Mouse (Mus musculus) 3134 (cell line): Measurements from ENCODE around the gene Ccdc148.

ENCODE experiments used
- DNase-seq: peaks from one replicate; pipeline ENCODE4 v3.0.0-alpha.2; 2011; ENCODE audit warnings: low spot score; ENCODE audit not compliant: insufficient read length; ENCODE audit errors: extremely low read depth

The Ccdc148 gene

DNA sequence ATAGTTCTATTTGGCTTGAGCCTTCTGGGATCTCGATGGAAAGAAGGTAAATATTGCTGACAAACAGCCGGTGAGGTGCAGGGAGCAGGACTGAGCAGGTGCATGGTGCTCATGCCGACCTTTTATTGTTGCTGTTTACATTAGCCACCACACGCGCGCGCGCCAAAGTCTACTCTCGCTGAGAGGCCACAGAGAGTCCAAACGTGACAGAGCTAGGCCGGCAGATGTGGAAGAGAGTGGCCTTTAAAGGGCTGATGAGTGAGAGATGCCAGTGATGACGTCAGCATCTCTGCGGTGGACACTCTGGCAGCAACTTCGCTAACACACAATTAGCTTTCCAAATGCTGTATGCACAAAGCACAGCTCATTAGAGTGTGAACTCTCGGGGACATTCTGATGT, 366.0 kb downstream of the Ccdc148 start:
- no peak for DNase-seq

DNA sequence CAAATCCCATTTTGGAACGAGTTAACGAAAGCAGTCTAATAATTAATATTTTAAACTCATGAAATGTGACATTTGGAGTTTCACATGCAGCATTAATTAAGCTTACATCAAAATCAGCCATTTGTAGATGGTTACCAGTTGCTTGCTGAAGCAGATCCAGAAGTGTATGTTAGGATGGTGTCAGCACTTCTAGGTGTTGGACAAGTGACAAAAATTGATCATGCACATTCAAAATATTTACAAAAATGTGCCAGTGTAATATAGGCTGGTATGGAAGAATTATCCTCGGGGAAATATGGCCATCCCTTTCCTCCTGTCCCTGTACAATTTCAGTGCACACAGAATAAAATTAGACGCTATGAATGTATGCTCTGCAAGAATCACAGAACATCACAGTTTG, 370.1 kb downstream of the Ccdc148 start:
- DNase-seq = no peak

DNA sequence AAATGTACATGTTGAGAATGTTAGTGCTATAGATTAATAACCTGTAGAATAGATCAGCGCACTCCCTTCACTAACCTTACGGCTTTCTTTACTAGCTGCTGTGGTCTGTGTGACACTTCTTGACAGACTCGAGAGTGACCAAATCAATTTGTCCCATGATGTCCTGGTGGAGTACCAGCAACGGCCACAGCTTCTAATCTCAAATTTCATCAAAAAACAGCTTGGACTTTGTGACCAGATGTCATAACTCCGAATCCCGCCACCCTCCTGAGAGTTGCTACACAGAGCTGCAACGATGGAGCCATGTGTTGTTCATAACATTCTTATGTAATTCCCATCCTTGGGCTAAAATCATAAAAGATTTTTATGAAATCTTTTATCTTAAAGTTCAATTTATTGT, 370.5 kb downstream of the Ccdc148 start:
- DNase-seq = no peak

DNA sequence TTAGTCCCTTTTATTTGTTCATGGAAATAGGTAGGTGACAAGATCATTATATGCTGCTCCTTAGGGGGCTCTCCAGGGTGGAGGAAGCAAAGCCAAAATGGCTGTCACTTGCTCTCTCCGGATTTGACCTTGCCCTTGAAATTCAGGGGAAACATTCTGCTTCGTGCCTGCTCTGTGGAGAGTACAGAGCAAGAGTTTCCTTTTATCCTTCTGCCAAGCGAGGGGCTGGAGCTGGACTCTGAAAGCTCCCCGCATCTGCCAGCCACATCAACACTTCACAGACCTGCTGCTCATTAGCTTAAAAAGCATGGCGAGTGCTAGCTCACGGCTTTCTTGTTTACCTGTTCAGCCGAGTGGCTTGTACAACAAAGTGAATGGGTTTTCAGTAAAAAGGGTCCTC, 373.1 kb downstream of the Ccdc148 start:
- no peak for DNase-seq

DNA sequence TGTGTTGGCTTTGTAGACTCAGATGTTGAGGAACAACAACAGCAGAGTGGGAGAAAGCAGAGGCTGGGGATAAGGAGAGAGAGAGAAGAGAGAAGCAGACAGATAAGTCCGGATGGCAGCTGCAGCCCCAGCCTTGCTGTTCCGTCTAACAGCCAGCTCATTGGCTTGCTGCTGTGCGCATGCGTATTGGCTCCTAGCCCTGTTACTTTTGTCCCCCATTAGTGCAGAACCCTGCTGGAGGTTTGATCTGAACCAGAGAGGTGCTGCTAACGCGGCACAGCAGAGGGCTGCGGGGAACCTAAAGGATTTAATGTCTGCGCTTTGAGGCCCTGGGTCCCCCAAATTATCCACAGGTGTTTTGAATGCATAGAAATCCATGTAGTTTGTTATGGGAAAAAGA, 373.8 kb downstream of the Ccdc148 start:
- no peak for DNase-seq

DNA sequence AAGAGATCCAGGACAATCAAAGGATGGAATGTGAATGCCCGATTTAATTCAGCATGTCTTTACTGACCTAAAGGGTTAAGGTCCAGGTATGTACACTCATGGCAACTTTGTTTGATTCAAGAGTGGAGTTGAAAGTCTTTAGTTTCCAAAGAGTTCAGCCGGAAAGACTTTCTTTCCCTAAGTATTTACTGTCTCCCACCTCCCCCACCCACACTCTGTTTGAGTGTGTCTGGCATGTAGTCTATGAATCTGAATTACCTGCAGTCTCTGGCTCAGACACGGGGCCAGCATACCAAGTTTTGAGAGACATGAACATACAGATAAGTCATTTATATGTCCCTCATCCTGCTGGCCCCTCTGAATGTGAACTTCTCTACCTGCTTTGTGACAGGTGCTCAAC, 374.3 kb downstream of the Ccdc148 start:
- no peak for DNase-seq

DNA sequence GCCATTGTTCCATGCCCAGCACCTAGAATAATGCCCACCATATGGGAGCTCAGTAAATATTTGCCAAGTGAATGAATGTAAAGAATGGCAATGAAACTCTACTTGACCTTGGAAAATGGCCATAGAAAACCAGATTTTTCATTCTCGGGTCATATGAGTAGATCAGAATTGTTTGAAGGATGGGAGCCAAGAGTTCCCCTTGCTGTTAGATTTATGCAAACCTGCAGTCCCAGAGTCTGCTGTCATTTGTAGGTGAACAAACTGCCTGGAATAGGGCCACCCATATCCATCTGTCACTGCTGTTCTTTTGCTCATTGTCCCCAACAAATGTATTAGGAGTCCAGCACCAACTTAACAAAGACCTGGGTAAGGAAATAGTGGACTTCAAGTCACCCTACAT, 377.0 kb downstream of the Ccdc148 start:
- no peak for DNase-seq

DNA sequence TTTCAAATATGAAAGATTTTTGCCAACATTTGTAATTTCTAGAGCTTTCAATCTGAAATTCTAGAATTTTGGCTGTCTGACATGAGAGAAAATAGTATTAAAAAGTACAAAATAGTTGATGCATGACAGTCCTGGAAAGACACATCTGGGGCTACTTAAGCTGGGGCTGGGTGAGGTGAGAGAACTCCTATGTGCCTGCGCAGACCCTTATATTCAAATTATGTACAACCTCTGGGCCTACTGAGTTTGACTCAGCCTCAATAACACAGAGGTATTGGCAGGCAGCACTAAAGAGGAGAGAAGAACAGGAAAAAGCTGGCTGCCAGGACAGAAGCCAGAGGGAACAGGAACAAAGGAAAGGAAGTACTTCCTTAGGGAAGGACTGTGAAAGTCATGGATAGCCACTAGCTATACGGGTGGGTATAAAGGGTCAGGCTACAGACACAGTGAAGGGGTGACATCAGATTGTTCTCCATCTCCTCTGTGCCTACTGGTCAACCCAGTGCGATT, 381.4 kb downstream of the Ccdc148 start:
- DNase-seq = no peak

DNA sequence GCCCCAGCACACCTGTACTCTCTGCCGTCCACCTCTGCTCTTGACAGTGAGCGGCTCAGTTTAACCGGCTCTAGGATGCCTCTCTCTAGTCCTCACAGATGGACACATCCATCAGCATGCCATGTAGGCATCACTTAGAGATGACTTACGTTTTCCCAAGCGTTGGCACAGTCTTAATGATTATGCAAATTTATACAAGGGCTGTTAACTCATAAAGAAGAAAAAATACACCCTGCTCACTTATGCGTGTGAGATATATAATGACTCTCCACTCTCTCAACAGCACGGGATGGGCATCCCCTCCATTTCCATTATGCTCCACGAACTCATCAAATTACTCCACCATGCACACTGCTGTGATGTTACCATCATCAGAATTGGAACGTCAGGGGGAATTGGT, 386.6 kb downstream of the Ccdc148 start:
- no peak for DNase-seq
